Mouse (Mus musculus): ENCODE results near the gene Plin3. TPM values are rescaled to one million over a fixed set of nuclear protein-coding genes. Genes with fewer than 3 reads are reported as not detected.

The Plin3 gene
- polyA plus RNA-seq, 1 experiment from 2014 or later, result 103 TPM

DNA sequence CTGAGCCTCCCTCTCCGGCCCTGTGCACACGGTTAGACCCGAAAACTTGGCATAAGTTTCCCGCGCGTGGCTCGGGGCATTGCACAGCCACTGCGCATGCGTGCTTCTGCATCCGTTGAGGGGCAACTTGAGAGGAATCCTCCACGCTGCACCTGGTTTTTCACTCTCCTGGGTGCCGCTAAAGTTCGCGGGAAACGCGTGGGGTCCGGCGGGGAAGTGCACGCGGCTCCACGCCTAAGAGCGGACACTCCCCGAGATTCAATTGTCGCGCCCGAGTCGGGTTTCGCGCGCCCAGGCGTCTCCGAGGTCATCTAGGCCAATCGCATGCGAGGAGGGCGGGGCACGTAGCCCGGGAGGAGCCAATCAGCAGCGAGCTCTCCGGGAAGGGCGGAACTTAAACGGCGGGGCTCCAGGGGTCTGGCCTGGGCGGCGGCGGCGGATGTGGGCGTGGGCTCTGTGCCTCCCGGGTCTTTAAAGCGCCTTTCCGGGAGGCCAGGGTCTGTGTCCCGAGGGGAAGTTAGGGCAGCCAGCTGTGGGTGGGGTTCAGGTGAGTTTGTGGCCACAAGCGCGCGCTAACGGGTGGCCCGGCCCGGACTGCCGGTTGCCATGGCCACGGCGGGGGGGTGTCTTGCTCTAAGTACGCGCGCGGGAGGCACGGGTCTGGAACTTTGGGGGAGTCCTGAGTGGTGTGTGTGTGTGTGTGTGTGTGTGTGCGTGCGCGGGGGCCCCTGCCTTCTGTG, 11.3 kb upstream of the Plin3 start:
- Histone ChIP-seq H3K36me3 (ENCODE audit: control insufficient read depth, insufficient read depth, low read length) (0 out of 2 replicates have a peak, but pooled peaks cover 3% of the 10 kb centered on the region), H3K9me3 (replicated peaks; ENCODE audit: control insufficient read depth, low read length) (no peaks in the 10 kb centered on the region), H3K9ac (ENCODE audit: low read length) (peak overlapping the region; percentile 80), H3K4me1 (ENCODE audit: control insufficient read depth, insufficient read depth, low read length) (peaks cover 49% of the 10 kb centered on the region), H3K27me3 (ENCODE audit: control insufficient read depth, insufficient read depth, low read length) (no peaks in the 10 kb centered on the region), H3K4me3 (replicated peaks; ENCODE audit: low read length) (peak overlapping the region; percentile 66), H3K4me2 (ENCODE audit: low read depth, low read length) (peak overlapping the region; percentile 99), H3K27ac (ENCODE audit: low read length) (peak overlapping the region; percentile 93)
- WGBS, result under 1% methylated on average over 68 of the region's 68 CpGs
- ATAC-seq (ENCODE audit: insufficient read depth, low FRiP score), result peak; percentile 94

DNA sequence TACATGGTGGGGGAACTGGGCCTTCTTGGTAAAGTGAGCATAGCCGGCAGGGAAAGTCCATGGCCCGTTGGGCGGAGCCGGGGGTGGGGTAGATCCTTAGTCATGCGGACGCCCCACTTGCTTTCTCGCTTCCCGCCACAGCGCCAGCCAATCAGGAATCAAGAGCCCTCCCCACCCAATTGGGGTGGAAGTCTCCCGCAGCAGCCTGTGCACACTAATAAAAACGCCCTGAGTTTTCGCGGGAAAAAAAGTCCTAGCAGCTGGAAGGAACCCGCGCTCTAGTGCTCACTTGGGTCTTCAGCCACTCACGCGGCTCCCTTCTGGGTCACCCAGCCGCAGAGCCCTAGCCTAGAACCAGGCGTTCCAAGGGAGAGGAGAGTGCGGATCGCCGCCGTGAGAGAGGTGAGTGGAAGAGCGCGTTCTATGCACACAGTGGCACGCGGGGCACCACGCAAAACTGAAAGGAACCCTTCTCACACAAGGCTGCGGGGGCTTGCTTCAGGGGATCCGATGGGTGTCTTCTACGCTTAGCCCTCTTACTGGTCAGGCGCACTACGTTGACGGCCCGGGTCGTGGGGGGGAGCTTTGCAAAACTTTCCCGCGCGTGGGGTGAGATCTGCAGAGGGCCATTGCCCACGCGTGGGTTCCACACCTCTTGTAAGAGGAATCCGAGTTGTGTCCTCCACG, 10.6 kb upstream of the Plin3 start, which contains the start of gene Uhrf1:
Gene Uhrf1 (plus strand): TSS at position 162 of the 687 bp plus-strand sequence.
- Histone ChIP-seq H3K4me2 (ENCODE audit: low read depth, low read length) (peak within 1 kb of the TSS; percentile 99), H3K4me3 (replicated peaks; ENCODE audit: low read length) (peak within 1 kb of the TSS; percentile 66), H3K9ac (ENCODE audit: low read length) (peak within 1 kb of the TSS; percentile 80), H3K27me3 (ENCODE audit: control insufficient read depth, insufficient read depth, low read length) (no peaks in the 10 kb centered on the region), H3K4me1 (ENCODE audit: control insufficient read depth, insufficient read depth, low read length) (peaks cover 43% of the 10 kb centered on the region), H3K9me3 (replicated peaks; ENCODE audit: control insufficient read depth, low read length) (no peaks in the 10 kb centered on the region), H3K27ac (ENCODE audit: low read length) (peak within 1 kb of the TSS; percentile 93), H3K36me3 (ENCODE audit: control insufficient read depth, insufficient read depth, low read length) (no peaks in the 10 kb centered on the region)
- under 1% methylated on average over 43 of the region's 43 CpGs for WGBS
- peak; percentile 81 for ATAC-seq (ENCODE audit: insufficient read depth, low FRiP score)

GRCm38 (mm10) chr17:56302363-56302996, 9.8 kb upstream of the Plin3 start:
- WGBS, result 21% methylated on average over 13 of the region's 13 CpGs
- H3K36me3 ChIP-seq (ENCODE audit: control insufficient read depth, insufficient read depth, low read length), result no peaks in the 10 kb centered on the region
- peak; percentile 12; the same call in 1 of the 2 replicates for ATAC-seq (ENCODE audit: insufficient read depth, low FRiP score)
- peak overlapping the region; percentile 66 for H3K4me3 ChIP-seq (replicated peaks; ENCODE audit: low read length)
- H3K27me3 ChIP-seq (ENCODE audit: control insufficient read depth, insufficient read depth, low read length), result no peaks in the 10 kb centered on the region
- peak overlapping the region; percentile 56 for H3K9ac ChIP-seq (ENCODE audit: low read length)
- no peaks in the 10 kb centered on the region for H3K9me3 ChIP-seq (replicated peaks; ENCODE audit: control insufficient read depth, low read length)
- peak overlapping the region; percentile 99 for H3K4me2 ChIP-seq (ENCODE audit: low read depth, low read length)
- peaks cover 36% of the 10 kb centered on the region for H3K4me1 ChIP-seq (ENCODE audit: control insufficient read depth, insufficient read depth, low read length)
- peak overlapping the region; percentile 93 for H3K27ac ChIP-seq (ENCODE audit: low read length)

GRCm38 (mm10) chr17:56300186-56300585, 7.5 kb upstream of the Plin3 start, which contains the start of gene Arrdc5:
TSS of gene Arrdc5 (minus strand) at chr17:56300286.
- Histone ChIP-seq H3K9ac (ENCODE audit: low read length) (no peak within 1 kb of the TSS), H3K27me3 (ENCODE audit: control insufficient read depth, insufficient read depth, low read length) (no peaks in the 10 kb centered on the region), H3K4me2 (ENCODE audit: low read depth, low read length) (no peak within 1 kb of the TSS), H3K4me1 (ENCODE audit: control insufficient read depth, insufficient read depth, low read length) (peaks cover 14% of the 10 kb centered on the region), H3K9me3 (replicated peaks; ENCODE audit: control insufficient read depth, low read length) (no peaks in the 10 kb centered on the region), H3K27ac (ENCODE audit: low read length) (no peak within 1 kb of the TSS), H3K4me3 (replicated peaks; ENCODE audit: low read length) (no peak within 1 kb of the TSS), H3K36me3 (ENCODE audit: control insufficient read depth, insufficient read depth, low read length) (no peaks in the 10 kb centered on the region)
- ATAC-seq (ENCODE audit: insufficient read depth, low FRiP score), result no peak
- WGBS, result 89% methylated on average over 9 of the region's 9 CpGs

- no peak overlapping the region for H3K4me3 ChIP-seq (replicated peaks; ENCODE audit: low read length)
- WGBS, result 95% methylated on average over 1 of the region's 1 CpGs
- no peaks in the 10 kb centered on the region for H3K27me3 ChIP-seq (ENCODE audit: control insufficient read depth, insufficient read depth, low read length)
- no peak overlapping the region for H3K9ac ChIP-seq (ENCODE audit: low read length)
- H3K4me1 ChIP-seq (ENCODE audit: control insufficient read depth, insufficient read depth, low read length), result peaks cover 7% of the 10 kb centered on the region
- no peak overlapping the region for H3K27ac ChIP-seq (ENCODE audit: low read length)
- ATAC-seq (ENCODE audit: insufficient read depth, low FRiP score), result no peak
- H3K36me3 ChIP-seq (ENCODE audit: control insufficient read depth, insufficient read depth, low read length), result no peaks in the 10 kb centered on the region
- no peak overlapping the region for H3K4me2 ChIP-seq (ENCODE audit: low read depth, low read length)
- H3K9me3 ChIP-seq (replicated peaks; ENCODE audit: control insufficient read depth, low read length), result no peaks in the 10 kb centered on the region
These were observed 5.6 kb upstream of the Plin3 start for GRCm38 (mm10) chr17:56298238-56298637.

DNA sequence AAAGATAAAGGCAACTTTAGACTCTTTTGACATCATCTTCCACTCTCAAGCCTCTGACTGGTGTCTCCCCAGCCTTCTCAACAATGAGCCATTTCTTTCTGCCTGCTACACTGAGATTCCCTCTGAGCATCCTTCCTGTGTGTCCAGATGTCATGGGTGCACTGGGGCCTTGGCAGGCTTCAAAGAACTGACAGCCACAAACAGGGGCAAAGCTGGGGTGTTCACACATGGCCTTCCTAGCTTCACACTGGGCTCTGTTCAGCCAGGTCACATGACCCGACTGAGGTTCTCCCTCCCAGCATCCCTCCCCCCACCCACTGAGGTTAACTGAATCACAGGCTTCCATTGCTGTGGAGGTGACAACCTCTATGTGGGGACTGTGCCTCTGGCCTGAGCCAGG, 3.5 kb upstream of the Plin3 start:
- Histone ChIP-seq H3K4me1 (ENCODE audit: control insufficient read depth, insufficient read depth, low read length) (peaks cover 4% of the 10 kb centered on the region), H3K4me2 (ENCODE audit: low read depth, low read length) (no peak overlapping the region), H3K27me3 (ENCODE audit: control insufficient read depth, insufficient read depth, low read length) (no peaks in the 10 kb centered on the region), H3K27ac (ENCODE audit: low read length) (no peak overlapping the region), H3K4me3 (replicated peaks; ENCODE audit: low read length) (no peak overlapping the region), H3K9me3 (replicated peaks; ENCODE audit: control insufficient read depth, low read length) (no peaks in the 10 kb centered on the region), H3K36me3 (ENCODE audit: control insufficient read depth, insufficient read depth, low read length) (no peaks in the 10 kb centered on the region), H3K9ac (ENCODE audit: low read length) (no peak overlapping the region)
- no peak for ATAC-seq (ENCODE audit: insufficient read depth, low FRiP score)
- WGBS, result 55% methylated on average over 1 of the region's 1 CpGs

DNA sequence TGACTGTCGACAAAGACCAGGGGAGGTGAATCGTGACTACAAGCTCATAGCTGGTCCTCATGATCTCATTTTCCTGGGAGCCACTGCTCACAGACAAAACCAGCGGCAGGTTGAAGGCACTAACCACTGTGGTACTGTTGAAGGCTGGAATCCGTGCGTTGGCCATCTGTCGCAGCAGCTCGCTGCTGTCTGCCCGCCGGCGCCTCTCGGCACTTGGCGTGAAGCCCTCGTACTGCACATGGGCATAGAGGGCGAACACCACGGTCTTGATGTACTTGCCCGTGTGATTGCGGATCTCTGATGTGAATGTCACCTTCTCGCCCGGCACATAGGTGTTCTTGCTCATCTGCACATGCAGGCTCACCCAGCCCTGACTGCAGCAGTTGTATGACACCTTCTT, 1.6 kb upstream of the Plin3 start:
- no peaks in the 10 kb centered on the region for H3K27me3 ChIP-seq (ENCODE audit: control insufficient read depth, insufficient read depth, low read length)
- 89% methylated on average over 19 of the region's 19 CpGs for WGBS
- ATAC-seq (ENCODE audit: insufficient read depth, low FRiP score), result no peak
- H3K4me2 ChIP-seq (ENCODE audit: low read depth, low read length), result no peak overlapping the region
- no peak overlapping the region for H3K27ac ChIP-seq (ENCODE audit: low read length)
- H3K9ac ChIP-seq (ENCODE audit: low read length), result no peak overlapping the region
- H3K36me3 ChIP-seq (ENCODE audit: control insufficient read depth, insufficient read depth, low read length), result no peaks in the 10 kb centered on the region
- peaks cover 12% of the 10 kb centered on the region for H3K4me1 ChIP-seq (ENCODE audit: control insufficient read depth, insufficient read depth, low read length)
- H3K4me3 ChIP-seq (replicated peaks; ENCODE audit: low read length), result no peak overlapping the region
- no peaks in the 10 kb centered on the region for H3K9me3 ChIP-seq (replicated peaks; ENCODE audit: control insufficient read depth, low read length)

DNA sequence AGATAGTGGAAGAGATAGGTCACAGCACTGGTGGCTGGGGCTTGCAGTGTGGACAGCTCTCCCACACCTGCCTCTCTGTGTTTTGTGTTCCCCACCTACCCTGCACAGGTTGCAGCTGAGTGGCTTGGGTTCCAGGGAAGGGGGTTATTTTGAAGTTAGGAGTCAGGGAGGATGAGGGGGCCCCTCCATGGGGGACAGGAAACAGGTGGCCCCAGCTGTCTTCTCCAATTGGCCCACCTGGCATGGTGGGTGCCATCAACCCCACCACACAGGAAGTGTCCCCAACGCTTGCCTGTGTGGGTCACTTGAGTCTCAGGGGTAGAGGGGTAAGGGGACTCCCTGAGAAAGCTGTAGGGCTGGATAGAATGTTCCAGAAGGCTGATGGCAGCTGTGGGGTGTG, 618 bp upstream of the Plin3 start:
- no peak overlapping the region for H3K4me2 ChIP-seq (ENCODE audit: low read depth, low read length)
- H3K27me3 ChIP-seq (ENCODE audit: control insufficient read depth, insufficient read depth, low read length), result no peaks in the 10 kb centered on the region
- peaks cover 20% of the 10 kb centered on the region for H3K4me1 ChIP-seq (ENCODE audit: control insufficient read depth, insufficient read depth, low read length)
- ATAC-seq (ENCODE audit: insufficient read depth, low FRiP score), result no peak
- WGBS, result 76% methylated on average over 1 of the region's 1 CpGs
- H3K4me3 ChIP-seq (replicated peaks; ENCODE audit: low read length), result no peak overlapping the region
- no peaks in the 10 kb centered on the region for H3K36me3 ChIP-seq (ENCODE audit: control insufficient read depth, insufficient read depth, low read length)
- no peak overlapping the region for H3K9ac ChIP-seq (ENCODE audit: low read length)
- H3K9me3 ChIP-seq (replicated peaks; ENCODE audit: control insufficient read depth, low read length), result no peaks in the 10 kb centered on the region
- H3K27ac ChIP-seq (ENCODE audit: low read length), result no peak overlapping the region

Measured in stomach, embryonic 16.5 days (tissue).